Mouse (Mus musculus): ENCODE measurements around the gene 5530401A14Rik.
A peak's percentile ranks its signal among the peaks of the same experiment; 100 is the strongest.

Gene 5530401A14Rik

DNA sequence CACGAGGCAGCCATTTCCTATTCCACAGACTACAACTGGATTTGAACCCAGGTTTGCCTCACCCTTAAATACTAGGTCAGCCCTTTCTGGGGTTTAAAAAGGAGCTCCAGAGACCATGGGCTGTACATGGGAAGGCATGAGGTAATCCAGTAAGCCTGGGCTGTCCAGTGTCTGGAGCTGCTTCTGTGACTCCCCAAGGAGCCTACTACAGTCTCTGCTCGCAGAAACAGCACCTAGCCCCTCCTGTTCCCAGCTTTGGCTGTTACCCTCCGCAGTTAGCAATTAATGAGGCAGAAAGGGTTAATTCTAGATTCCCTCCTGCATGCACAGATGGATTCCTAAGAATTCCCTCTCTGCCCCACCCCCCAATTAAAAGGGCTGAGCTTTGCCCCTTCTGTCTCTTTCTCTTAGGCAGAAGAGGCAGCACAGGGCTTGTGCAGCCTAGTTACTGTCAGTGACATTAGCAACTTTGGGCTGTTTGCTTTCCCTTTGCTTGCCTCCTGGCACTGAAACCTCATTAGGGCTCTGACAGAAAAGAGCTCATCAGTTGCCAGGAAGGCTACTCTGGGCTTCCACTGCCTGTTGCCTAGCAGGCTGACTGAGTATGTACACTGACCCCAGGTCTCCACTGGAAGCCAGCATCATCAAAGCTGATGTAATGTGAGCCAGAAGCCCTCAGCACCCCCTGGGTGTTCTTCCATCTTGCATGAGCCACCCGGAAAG, at the start of gene 5530401A14Rik:
Gene 5530401A14Rik (plus strand): TSS at position 424 of the 723 bp plus-strand sequence.
- DNase-seq = no peak

DNA sequence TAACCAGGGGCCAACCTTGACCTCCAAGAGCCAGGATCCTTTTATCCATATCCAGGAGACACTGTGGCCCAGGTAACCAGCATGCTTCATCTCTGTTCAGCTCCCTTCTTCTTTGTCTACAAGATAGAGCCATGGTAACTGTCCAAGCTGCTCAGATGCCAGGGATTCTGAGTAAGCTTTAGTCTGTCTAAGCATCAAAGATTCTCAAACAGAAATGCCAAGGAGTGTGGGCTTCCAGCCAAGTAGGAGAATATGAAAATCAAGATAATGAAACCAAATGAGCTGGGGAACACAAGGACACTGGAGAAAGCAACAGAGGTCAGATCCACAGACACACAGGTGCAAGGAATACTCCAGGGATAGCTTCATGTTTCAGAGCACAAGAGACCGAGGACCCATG, 45.7 kb upstream of the 5530401A14Rik start:
- no peak for DNase-seq

DNA sequence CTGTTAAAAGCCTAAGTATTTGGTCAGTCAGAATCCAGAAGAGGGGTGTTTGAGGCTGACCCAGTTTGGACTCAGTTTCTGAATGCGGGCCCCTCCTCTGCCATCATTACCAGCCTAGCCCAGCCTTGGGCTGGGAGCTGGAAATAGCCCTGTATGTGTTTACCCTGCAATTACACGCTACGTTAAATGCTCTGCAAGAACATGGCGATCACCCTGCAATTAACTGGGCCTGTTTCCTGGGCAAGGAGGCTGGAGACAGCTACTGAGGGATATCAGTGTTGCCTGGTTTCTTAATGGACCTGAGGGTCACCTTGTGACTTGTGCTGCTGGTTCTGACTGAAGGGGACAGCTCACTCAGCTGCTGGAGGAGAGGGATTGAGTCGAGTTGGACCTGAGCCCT, 43.9 kb upstream of the 5530401A14Rik start:
- DNase-seq = no peak

DNA sequence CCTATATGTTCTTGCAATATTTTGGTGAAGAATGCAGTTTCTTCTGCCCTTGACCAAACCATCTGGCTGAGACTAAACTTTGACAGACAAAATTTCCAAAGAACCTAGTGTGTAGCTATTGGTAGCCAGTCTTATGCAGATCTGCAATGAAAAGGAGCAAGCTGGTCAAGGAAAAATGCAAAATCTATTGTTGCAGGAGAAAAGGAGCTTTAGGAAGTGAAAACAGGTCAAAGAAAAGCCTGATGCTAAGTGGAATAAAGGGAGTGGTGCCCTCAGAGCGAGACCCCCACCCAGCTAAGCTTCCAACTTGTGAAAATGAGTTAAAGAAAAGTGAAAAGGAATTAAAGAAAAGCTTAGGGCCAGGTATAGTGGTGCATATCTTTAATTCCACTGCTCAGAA, 28.1 kb upstream of the 5530401A14Rik start:
- DNase-seq = no peak

DNA sequence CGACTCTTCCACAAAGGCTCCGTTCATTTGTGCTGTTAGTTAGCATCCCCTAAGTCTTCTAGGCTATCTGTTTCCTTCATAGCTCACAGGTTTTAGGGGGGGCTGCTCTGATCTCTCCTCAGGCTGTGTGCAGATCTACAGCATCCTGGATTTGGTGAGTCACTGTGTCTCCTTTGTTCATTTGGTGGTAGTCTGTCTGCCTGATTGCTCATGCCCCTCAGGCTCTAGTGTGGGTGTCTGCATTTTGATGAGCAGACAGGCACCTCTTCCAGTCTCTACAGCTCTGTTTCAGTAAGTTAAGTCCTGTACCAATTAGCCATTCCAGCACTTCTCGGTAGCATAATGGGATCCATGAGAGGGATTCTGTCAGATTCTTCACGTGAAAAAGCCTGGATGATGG, 22.0 kb upstream of the 5530401A14Rik start:
- no peak for DNase-seq

DNA sequence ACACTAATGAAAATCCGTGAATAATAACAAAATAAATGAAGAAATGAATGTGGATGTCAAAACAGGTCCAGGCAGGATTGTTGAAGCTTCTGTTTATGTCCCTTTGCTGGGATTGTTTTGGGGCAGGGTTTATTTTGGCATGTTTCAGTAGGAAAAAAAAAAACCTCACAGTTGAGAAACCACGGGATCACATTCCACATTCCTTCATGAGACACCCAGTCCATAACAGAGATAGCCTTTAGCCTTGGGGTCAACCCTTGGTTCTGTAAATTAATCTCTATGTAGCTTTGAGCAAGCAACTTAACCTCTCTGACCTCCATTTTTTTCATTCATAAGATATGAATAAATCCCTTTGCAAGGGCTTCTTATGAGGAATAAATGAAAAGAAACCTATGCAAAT, 19.5 kb upstream of the 5530401A14Rik start:
- no peak for DNase-seq

DNA sequence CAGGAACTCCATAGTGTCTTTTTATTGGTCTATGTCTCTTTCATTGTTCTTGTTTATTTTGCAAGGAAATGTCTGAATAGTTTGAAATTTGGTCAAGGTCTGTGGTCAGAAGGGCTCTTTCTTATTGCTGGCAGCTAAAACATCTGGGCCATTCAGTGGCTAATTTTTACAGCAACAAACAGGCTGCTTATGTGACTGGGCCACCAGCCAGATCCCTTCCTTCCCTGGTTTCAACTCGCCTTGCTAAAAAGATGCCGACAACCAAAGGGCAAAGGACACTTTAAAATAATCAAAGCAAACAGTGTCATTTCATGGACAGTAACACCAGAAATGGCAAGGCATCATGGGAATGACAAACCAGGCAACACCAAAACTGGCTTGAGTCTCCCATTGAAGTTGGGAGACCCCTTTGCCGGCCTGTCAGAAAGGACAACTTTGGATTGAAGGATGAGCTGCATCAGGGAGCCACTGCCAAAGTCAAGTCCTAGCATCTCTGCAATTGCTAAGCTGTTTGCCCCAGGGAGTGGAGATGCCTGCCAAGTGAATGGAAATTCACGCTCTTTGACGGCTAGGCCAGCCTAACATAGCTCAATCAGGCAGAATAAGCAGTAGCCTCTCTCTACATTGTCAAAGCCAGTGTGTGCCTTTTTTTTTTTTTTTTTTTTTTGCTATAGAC, 15.3 kb upstream of the 5530401A14Rik start:
- DNase-seq = no peak

DNA sequence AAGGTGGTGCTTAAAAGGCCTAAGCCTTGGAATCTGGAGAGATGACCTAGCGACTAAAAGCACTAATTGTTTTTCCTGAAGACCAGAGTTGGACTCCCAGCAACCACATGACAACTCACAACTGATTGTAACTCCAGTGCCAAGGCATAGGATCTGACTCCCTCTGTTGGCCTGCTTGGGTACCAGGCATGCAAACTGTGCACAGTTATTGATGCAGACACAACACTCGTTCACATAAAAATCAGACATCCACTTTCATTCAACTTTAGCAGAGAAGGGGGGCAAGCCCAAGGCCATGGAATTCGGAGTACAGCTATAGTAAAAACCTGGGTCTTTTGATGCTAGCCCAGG, 14.8 kb upstream of the 5530401A14Rik start:
- no peak for DNase-seq

DNA sequence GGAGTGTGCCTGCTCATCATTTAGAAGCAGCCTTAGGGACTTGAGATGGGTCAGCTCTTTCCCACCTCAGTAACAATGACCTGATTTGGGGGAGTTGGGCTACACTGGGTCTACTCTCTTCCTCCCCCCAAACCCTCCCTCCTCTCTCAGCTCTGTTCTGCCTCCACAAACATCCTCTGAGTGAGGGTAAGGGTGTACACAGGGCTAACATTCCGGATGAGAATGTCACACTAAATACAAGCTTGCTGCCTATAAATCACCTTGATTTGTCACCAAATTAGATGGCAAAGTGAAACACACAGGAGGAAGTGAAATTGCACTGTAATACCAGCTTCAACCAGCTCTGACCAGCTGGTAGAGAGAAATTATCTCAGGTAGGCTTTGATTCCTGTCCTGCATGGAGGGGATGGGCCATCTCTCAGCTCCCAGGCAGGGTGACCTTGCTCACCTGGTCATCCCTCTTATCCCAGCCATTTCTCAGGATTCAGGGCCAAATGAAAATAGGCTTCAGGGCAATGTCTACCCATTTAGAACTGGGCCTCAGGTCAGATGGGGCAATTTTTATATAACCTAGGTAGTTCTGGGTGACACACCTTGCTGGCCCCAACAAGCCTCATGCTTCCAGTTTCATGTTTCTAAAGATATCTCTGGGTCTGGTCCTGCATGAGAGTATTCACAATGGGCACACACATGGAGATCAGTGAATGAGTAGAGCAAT, 12.5 kb upstream of the 5530401A14Rik start:
- DNase-seq = no peak

DNA sequence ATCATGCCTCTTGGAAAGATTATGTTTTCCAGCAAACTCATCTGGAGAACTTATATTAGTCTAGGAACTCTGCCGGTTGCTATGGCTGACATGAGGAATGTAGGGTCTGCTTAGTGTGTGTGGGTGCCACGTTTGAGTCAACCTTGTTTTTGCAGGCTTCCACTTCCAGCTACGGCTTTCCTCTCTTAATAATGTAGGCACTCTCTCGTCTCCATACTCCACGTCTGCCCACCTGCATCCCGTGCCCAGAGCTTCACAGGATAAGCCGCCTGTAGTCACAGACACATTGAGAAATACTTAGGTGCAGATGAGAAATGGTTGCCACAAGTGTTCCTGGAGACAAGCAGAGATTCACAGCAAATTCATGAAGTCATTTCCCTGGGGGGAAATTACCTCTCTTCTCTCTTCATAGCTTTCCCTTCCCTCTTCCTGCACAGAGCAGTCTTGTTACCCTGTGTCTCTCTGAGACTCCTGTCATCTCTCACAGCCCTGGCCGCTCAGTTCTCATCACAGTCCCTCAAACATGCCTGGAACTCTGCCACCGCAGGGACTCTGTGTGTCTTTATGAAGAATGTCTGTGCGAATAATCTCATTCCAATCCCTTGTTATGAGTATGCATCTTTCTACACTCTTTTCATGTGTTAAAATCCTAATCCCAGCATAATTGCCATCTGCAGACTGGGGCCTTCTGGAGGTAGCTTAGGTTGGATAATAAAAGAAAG, 5.3 kb downstream of the 5530401A14Rik start:
- no peak for DNase-seq

DNA sequence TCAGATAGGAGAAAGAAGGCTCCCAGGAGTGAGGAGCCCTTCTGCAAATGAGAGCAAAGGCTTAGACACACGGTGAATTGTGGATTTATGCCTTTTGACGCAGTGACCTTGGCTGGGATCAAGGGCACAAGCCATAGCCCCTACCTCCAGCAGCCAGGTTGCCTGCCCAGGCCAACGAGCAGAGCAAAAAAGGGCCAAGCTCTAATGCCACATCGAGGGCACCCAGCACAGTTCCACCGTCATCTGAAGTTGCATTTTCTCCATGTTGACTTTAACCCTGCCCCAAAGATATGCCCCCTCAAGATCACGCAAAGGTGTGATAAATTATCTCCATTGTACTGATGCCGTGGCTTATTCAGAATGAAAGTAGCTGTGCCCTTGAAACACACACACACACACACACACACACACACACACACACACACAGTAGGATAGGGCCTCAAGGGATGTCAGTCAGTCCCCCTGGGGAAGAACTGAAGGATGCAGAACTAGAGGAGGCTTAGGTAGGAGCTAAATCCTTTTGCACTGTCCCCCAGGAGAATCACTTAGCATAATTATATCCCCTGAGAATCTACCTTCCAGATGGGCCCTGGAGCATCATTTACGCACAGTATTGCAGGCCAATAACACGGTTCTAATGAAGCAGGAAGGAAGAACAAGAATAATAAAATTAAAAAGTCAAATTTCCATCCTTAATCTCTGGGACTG, 11.2 kb downstream of the 5530401A14Rik start:
- DNase-seq = no peak

DNA sequence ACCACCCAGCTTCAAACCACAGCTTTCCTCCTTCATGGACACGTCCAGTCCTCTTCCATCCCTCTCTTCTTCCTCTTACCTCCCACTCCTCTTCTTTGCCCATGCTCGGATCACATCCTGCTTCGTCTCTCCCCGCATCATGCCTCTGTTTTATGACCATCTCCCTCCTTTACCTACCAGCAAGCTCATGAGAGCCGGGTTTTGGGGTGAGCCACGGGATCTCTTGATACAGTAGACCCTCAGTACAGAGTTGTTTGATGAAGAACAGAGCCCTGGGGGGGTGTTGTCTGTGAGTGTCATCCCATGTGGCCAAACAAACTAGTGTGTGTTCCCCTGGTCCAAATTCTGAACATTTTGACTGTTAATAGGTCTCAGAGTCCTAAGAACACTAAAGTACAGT, 36.0 kb downstream of the 5530401A14Rik start:
- DNase-seq = no peak

DNA sequence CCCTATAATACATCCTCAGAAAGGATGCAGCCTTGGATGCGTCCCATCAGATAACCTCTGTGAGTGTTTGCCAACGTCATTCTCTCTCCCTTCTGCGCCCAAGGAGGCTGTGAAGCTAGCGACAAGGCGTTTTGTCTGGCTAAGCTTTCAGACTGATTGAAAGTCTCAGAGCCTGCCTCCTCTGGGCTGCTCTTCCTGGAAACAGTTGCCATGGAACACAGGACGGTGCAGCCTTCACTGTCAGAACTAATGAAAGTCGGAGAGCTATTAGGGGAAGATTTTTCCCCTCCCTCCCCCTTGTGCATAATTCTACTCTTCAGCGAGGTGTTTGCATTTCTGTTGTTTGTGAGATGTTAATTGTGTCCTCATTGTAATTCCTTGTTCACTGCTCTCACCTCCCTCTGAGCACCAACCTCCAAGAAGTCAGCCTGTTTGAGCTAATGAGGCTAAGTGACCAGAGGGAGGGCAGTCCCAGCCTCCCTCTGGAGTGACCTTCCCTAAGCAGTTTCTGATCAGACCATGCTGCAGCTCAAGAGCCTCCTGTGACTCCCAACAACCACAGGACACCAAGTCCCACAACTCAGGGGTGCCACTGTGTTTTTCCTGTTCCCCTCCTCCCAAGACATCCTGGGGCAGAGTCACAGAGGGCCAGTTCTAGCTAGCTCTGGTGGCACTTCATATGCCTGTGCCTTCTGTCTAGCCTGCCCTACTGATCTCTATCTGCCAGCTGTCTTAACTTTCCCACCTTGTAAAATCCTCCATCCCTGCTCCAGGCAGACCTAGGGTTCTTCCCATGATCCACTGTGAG, 37.3 kb downstream of the 5530401A14Rik start:
- no peak for DNase-seq

DNA sequence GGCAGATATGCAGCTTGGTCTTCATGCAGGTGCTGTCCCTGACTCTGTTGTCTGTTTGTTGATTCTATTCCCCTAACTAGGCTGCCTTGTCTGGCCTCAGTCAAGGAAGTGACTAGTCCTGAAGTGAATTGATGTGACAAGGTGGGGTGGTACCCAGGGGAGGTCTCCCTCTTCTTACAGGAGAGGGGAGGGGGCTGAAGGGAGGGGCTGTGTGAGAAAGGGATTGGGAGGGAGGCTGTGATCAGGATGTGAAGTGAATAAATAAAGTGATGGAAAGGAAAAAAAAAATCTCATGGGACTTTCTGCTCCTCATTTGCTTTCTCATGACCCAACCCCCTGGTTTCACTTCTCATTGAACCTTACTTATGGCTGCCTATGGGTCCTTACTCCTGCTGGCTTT, 41.8 kb downstream of the 5530401A14Rik start:
- peak; percentile 9 to 16 for DNase-seq

DNA sequence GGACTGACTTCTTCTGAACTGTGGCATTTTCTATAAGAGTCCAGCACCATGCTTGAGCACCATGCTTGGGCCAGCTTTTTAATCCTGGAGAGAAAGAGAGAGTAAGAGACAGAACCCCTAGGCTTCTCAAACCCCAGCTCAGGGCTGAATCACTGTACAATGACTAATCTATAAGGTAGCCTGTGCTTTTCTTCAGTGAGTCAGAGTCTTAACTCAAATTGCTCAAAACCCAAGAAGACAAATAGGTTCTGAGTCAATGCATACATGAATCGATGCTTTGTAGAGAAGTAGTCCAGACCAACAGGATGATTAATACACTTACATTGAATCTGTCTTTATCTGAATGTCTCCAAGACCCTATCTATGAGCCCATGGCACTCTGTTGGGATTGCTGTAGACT, 48.3 kb downstream of the 5530401A14Rik start:
- DNase-seq = no peak

DNA sequence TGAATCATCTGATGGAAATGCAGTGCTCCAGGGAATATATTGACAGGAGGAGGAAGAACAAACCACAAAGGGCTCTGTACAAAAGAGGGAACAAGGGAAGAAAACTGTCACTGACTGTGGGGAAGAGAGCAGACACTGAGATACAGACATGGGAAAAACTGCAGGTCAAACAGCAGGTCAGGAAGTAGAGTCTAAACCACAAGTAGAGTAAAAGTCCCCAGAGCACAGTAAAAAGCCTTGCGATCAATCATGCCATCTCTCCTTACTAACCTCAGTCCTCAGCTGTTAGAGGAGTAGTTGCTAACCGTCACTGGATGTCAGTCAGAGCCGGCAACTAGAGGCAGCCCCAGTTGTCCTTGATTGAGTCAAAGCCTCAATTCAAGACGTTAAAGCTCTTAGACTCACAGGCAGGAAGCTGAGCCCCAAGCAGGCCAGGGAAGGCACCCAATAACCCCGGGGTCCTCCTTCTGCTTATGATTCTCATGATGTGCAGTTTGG, 49.0 kb downstream of the 5530401A14Rik start:
- no peak for DNase-seq

DNA sequence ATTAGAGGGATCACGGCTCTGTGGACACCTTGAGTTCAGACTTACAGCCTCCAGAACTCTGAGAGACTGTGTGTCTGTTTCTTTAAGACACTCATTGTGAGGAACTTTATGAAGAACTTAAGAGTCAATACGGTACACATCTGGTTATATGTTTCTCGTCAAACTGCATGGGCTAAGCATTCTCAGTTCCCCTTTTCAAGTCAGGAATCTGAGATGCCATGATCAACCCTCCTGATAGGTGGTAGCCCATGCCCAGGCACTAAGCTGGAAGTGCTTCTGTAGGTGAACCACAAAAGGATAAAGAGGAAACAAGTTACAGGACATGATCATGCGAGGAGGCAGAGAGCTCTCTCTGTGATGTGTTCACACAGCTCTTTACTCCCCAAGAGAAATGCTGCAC, 52.6 kb downstream of the 5530401A14Rik start:
- DNase-seq = no peak

DNA sequence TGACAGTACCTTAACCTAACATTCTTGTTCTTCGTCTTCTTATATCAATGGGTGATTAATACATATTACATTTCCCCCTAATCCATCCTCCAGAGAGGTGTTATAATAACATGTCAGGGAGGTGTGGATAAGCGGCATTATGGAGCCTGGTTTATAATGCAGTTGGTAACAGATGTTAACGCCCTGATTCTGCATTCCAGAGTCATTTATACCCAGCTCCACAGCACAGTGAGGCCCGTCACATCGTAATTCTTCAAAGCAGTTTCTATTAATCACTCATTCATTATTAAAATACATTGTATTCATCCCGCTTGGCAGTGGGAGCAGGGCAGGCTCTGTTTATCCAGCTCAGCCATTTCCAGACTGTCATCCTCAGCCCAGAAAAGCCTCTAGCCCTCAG, 55.0 kb downstream of the 5530401A14Rik start:
- no peak for DNase-seq

DNA sequence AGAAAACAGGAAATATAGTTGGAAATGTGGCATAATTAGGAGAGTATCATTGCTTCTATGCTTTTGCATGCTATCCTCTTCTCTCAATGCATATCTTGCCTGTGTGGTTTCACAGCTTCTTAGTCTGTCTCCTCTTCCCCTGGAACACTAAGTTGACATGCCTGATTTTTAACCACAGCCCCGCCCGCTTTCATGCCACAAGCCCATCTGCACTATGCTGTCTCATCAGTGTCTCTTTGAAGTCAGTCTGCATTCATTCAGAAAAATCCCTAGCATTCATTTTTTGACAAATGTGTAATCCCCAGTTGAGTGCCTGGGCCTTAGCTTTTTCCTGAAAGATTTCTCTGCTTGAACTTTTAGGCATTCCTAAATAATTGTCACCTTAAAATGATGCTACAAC, 62.6 kb downstream of the 5530401A14Rik start:
- no peak for DNase-seq

DNA sequence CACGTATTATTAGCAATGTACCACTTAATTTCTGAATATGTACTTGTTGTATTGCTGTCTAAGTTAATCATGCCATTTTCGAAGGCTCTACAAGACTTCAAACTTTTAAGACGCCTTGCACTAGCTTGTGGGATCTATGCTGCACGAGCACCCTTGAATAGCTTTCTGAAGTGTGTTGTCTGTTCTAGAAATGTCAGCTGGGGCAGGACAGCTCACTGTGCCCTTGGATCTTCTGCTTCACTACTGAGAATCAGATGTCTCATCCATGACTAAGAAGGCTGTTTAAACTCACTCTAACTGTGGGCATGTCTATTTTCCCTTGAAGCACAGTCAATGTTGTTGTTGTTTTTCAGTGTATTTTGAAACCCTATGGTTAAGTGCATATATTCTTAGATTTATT, 63.2 kb downstream of the 5530401A14Rik start:
- DNase-seq = no peak

DNA sequence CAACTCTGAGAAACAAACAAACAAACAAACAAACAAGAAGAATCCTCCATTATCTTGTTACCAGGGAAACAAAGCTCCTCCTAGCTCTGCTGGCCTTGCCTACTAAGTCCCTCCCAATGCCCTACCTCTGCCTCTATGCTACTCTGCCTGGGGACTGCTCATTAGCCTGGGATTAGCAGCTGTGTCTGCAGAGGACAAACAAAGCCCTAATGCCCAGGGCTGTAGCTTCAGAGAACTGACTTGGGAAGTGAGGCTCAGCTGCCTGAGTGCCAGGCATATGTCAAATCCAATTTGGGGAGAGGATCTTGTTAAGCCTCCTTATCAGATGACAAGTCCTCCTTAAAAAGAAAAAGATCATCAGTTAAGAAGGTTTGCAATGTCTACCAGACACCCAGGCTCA, 65.9 kb downstream of the 5530401A14Rik start:
- DNase-seq = no peak

DNA sequence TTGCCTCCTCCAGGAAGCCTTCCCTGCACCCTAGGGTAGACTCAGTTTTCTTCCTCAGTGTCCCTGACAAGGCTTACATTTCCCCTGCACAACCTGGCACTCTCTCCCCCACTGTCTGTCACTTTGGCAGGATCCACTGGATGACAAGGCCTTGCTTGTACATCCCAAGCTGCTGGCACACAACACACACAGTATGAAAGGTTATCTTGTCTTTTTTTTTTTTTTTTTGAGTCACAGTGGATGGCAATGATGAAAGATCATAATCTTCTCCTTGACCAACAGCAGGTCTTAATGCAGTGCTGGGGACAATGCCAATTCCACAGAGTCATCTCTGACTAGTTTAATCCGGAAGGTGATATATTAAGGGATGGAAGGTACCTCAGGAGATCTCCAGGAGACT, 77.0 kb downstream of the 5530401A14Rik start:
- DNase-seq = no peak
